Mouse (Mus musculus): ENCODE measurements around the gene Bcl2l11.

GRCm38 (mm10) chr2:128124693-128125092 is 1.1 kb upstream of the Bcl2l11 start:
- TF ChIP-seq CTCF (IDR thresholded peaks at IDR 0.05; ENCODE audit: borderline replicate concordance, control insufficient read depth, extremely low read depth, insufficient read depth, low read length, poor library complexity) (no peak), POLR2A (IDR thresholded peaks at IDR 0.05; ENCODE audit: control insufficient read depth, extremely low read depth, insufficient read depth, low read length, poor library complexity) (no peak)

Data from thymus, adult 2 months (tissue).